Mouse (Mus musculus) megakaryocyte progenitor cell, adult 5-6 weeks (primary cell): ENCODE measurements around the gene Sacm1l. TPM values are rescaled to one million over a fixed set of nuclear protein-coding genes. Genes with fewer than 3 reads are reported as not detected.

ENCODE experiments used
- ATAC-seq: replicated peaks from 2 replicates; pipeline ENCODE4 v1.8.0; 2016; ENCODE audit warnings: mild to moderate bottlenecking, moderate TSS enrichment, inconsistent platforms; ENCODE audit not compliant: poor library complexity
- total RNA-seq, 2 experiments: library from RNA; stranded (forward) in 1 of 2; stranded (reverse) in 1 of 2; fragments of 157-497, 149-512 nt in 1 of 2; fragments of 200-1000 nt in 1 of 2; gene quantifications; 2 replicates each; pipeline versions ENCODE4 v1.2.3 to v1.2.4; 2015 to 2017

Sacm1l gene
- total RNA-seq (2015) (33.3 and 35.8 TPM in 2 replicates), total RNA-seq (2017) (36.4 and 46.2 TPM in 2 replicates)

- ATAC-seq, result peak; percentile 87
Measured at GRCm38 (mm10) chr9:123529392-123530157, at the start of gene Sacm1l. Gene Sacm1l, plus strand, starts transcription at chr9:123529759.

DNA sequence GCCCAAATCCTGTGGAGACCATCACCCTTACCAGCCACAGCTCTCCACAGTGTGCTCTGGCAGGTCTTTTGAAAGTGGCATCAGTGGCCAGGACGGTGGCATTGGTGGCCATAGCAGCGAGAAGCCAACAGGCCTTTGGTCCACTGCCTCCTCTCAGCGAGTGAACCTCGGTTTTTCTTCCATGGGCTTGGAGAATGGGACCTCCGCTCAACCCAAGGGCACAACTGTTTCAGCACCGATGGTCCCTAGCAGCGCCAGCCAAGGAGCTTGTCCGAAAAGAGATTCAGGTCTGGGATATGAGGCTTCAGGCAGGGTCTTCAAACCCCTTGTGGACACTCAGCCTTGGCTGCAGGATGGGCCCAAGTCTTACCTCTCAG lies 49.7 kb upstream of the Sacm1l start:
- no peak for ATAC-seq

DNA sequence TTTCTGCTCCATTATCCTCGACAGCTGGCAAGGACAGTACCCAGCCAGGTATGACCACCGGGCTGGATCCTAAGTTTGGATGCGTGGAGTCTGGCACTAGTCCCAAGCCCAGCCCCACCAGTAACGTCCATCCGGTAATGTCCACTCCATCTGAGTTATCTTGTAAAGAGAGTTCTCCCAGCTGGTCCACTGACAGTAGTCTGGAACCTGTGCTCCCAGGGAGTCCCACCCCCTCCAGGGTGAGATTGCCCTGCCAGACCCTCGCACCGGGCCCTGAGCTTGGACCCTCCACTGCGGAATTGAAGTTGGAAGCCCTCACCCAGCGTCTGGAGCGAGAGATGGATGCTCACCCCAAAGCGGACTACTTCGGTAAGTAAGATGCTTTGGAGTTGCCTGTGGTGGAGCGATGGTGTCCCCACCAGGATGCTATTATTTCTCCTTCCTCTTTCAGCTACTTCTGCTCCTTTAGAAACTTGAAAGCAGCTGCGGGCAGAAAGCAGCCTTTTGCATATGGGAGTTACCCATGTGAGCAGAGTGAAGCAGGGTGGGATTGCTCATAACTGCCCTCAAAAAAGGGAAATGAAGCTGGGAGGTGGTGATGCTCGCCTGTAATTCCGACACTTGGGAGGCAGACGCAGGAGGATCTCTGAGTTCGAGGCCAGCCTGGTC lies 49.2 kb upstream of the Sacm1l start:
- peak; percentile 45 for ATAC-seq

DNA sequence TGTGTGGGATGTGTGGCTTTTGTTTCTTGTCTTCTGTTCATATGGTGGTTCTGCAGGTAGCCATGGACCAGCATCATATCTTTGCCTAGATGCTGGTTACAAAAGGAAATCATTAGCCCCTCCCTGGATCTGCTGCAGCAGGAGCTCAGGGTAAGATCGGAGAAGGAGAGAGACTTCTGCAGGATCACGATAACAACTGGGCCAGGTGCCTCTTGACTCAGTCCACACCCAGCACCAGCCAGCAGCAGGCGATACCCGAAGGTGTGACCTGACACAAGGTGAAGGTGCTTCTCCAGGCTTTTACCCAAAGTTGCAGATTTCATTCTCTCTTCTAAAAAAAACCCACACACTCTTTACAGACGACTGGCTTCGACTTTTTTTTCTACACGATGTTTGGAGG lies 48.4 kb upstream of the Sacm1l start:
- ATAC-seq, result peak; percentile 47

- ATAC-seq, result no peak
Measured at GRCm38 (mm10) chr9:123483598-123483997, 46.0 kb upstream of the Sacm1l start.

GRCm38 (mm10) chr9:123484830-123485229 lies 44.7 kb upstream of the Sacm1l start:
- no peak for ATAC-seq

GRCm38 (mm10) chr9:123485561-123485960 lies 44.0 kb upstream of the Sacm1l start:
- no peak for ATAC-seq

DNA sequence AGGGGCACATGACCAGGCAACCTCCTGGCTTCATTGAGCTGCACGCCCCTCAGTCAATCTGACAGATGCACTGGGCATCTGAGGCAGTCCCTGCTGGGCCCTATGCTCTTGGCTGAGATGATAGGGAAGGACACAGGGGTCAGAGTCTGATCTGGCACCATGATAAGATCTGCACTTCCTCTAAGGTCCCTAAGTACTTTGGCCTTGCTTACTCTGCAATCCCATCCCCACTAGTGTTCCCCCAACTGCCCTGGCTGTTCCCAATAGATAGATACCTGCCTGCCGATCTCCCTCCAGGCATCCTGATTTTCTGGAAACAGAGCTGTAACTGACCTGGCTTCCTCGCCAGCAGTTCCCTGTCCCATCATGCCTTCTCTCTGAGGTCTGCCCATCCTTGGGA lies 42.9 kb upstream of the Sacm1l start:
- no peak for ATAC-seq

DNA sequence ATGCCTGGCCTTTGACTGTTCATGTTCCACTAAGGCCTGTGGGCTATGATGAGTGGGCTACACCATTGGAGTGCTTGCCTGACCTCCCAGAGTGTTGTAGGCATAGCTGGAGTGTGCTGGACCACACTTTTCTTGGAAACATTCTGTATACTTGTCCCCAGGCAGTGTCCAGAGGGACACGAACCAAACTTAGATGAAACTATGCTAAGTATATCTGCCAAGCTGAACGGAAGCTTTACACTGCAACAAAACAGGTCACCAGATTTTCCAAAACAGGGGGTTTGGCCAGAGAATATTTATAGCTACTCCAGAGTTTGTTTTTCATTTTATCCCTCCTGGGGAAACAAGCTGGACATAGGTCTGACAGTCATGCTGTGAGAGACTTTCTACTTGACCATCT lies 40.5 kb upstream of the Sacm1l start:
- ATAC-seq, result no peak

GRCm38 (mm10) chr9:123489727-123490343 lies 39.7 kb upstream of the Sacm1l start:
- ATAC-seq, result no peak

DNA sequence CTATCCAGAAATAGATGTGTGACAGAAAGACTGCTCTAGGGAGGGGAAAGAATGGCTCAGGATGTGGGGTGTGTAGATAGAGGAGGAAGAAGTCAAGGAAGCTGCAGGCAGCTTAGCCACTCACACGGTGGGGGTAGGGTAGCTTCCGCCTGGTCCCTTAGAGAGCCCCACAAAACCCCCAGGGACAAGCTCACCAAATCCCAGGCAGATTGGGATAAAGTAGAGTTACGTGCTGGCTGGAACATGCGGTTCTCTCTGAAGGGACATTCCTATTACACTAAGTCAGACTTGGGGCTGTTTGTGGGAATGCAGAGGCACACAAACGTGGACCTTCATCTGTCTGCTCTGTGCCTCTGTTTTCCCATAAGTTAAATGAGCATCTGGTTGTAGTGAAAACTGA lies 38.6 kb upstream of the Sacm1l start:
- ATAC-seq, result no peak

GRCm38 (mm10) chr9:123491917-123492585 lies 37.5 kb upstream of the Sacm1l start:
- peak; percentile 77 for ATAC-seq

DNA sequence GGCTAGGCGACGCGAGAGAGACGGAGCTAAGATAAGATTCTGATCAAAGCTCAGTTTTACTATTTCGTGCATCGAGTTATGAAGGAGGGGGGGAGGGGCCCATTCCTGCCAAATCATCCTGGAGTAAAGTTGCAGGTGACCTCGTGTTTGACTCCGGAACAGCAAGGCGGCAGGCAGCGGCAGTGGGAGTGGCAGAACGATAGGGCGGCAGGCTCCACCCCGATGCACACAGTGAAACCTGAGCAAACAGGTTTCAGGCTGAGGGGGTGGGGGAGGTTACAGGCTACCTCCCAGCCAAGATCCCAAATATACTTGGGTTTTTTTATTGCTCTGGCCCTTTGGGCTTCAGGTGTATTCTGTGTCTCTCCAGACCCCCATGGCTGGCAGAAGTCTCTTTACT lies 32.9 kb upstream of the Sacm1l start:
- ATAC-seq, result no peak

DNA sequence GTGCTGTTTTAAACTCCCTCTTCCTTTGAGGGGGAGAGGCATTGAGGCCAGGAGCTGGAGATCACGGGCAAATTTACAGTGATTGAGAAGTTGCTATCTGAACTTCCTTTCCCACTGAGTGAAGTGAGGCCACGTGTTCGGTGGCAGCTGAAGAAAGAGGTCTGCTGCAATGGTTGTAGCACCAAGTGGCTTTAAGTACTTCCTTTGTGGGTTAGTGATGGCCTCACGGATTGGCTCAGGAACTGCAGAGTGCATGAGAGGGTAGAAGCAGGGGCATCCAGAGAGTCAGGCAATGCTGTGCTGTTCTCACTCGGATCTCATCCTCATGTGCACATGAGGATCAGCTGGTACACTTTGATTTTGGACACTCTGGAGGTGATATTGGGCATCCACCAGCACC lies 31.7 kb upstream of the Sacm1l start:
- ATAC-seq, result peak; percentile 98

DNA sequence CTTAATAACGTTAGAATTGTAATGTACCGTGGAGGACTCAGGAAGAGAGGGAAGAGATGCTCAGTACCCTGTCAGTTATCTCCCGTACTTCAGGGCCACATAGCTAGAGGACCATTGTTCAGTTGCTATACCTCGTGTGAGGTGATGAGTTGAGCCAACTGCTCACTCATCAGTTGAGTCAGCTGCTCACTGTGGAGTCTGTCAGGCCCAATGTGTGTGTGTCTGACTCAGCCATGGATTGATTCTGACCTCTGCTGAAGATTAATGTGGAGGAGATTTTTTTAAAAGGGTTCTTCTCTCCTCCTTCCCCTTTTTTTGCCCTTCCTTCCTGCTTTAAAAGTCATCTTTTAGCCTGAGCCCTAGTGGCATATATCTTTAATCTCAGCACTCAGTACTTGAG lies 29.1 kb upstream of the Sacm1l start:
- no peak for ATAC-seq

GRCm38 (mm10) chr9:123503171-123503834 lies 26.3 kb upstream of the Sacm1l start:
- ATAC-seq, result no peak

DNA sequence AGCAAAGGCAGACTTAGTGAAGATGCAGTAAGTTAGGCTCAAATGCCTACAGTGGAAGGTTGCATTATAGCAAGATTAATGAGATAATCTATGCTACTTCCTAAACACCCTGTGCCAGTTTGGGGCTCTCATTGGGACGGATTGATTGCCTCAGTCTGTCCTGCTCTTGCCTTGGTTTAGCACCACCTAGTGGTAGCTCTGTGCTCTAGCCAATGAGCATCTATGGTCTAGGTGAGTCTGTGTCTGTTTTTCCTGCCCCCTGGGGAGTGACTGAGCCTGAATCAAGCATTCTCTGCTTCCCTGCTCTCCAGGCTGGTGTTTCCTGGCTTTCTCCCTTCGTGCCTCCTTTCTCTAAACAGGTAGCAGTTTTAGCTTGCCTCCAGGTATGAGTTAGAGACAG lies 25.2 kb upstream of the Sacm1l start:
- ATAC-seq, result peak; percentile 95

DNA sequence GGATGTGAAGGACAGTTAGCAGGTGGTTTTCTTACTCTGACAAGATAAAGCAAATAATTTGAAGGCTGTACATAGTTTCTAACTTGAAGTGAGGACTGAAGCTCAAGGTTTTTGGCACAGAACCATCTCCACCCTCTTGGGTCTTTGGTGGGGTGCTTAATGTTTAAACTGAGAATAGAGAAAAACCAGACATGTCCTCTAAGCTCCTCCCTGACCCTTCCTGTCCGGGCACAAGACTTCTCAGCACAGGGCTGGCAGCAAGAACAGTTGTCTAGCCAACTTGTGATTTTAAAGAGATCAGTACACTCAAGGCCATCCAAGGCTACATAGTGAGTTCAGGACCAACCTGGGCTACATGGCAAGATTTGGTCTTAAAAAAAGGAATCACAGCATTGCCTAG lies 24.0 kb upstream of the Sacm1l start:
- no peak for ATAC-seq

GRCm38 (mm10) chr9:123506270-123507146 lies 23.1 kb upstream of the Sacm1l start:
- no peak for ATAC-seq

GRCm38 (mm10) chr9:123507380-123507779 lies 22.2 kb upstream of the Sacm1l start:
- no peak for ATAC-seq
